Mouse (Mus musculus) ES-E14 (cell line): ENCODE measurements at regions not wholly inside any gene's neighbourhood (a gene's known extent, or its start where the extent isn't known, plus 50 kb on each side); places are given as distances from the start of the nearest gene placed in this dataset.
A peak's percentile ranks its signal among the peaks of the same experiment; 100 is the strongest.
"Not testable (repeated sequence)": the region's sequence is repeated elsewhere in the genome, so short reads cannot be mapped to it uniquely, and the experiment has no call there.

Experiments used
- DNase-seq: peaks from one replicate; pipeline ENCODE4 v3.0.0-alpha.2; 2013; ENCODE audit warnings: low read depth, low spot score
- H3K27ac ChIP-seq: 2 replicates; pipeline ENCODE4 v1.5.1; 2012; ENCODE audit warnings: low read depth, mild to moderate bottlenecking, low read length, moderate library complexity, mixed read lengths; ENCODE audit not compliant: poor library complexity, insufficient read depth, severe bottlenecking
- H3K36me3 ChIP-seq: 2 replicates; pipeline ENCODE4 v1.6.1; 2012; ENCODE audit warnings: mild to moderate bottlenecking, low read length, moderate library complexity, mixed read lengths; ENCODE audit not compliant: control insufficient read depth, poor library complexity, insufficient read depth, severe bottlenecking
- H3K4me1 ChIP-seq, 2 experiments: fragments of 150-350 bp in 1 of 2; sonication (generic) in 1 of 2; 2 replicates each; pipeline ENCODE4 v1.6.1; 2012; ENCODE audit warnings: low read length in 2 of 2, mild to moderate bottlenecking in 1 of 2, mixed read lengths in 1 of 2; ENCODE audit not compliant: control insufficient read depth in 2 of 2, insufficient read depth in 2 of 2, poor library complexity in 1 of 2
- H3K4me3 ChIP-seq, 2 experiments: fragments of 150-350 bp in 1 of 2; sonication (generic) in 1 of 2; 2 replicates each; pipeline ENCODE4 v1.5.1; 2012; ENCODE audit warnings: low read length in 2 of 2, low read depth in 1 of 2, mild to moderate bottlenecking in 1 of 2, mixed read lengths in 1 of 2; ENCODE audit not compliant: insufficient read depth in 1 of 2, poor library complexity in 1 of 2, severe bottlenecking in 1 of 2
- H3K9ac ChIP-seq: 2 replicates; pipeline ENCODE4 v1.6.1; 2012; ENCODE audit warnings: low read depth, mild to moderate bottlenecking, low read length, mixed read lengths; ENCODE audit not compliant: poor library complexity, insufficient read depth, severe bottlenecking
- H3K9me3 ChIP-seq: fragments of 150-350 bp; sonication (generic); 2 replicates; pipeline ENCODE4 v1.6.1; 2012; ENCODE audit warnings: low read depth, mild to moderate bottlenecking, low read length; ENCODE audit not compliant: control insufficient read depth, insufficient read depth
- CHD2 ChIP-seq: IDR thresholded peaks from 2 replicates; pipeline ENCODE4 v1.6.1; 2014; ENCODE audit warnings: mild to moderate bottlenecking, low read depth, low read length, inconsistent platforms
- HCFC1 ChIP-seq: IDR thresholded peaks from 2 replicates; pipeline ENCODE4 v1.6.1; 2012; ENCODE audit warnings: low read length, inconsistent platforms, borderline replicate concordance; ENCODE audit not compliant: insufficient read depth
- MAFK ChIP-seq: IDR thresholded peaks from 2 replicates; pipeline ENCODE4 v1.6.1; 2014; ENCODE audit warnings: mild to moderate bottlenecking, low read depth, low read length, inconsistent platforms; ENCODE audit not compliant: insufficient read depth
- ZC3H11A ChIP-seq: IDR thresholded peaks from 2 replicates; pipeline ENCODE4 v1.6.1; 2012; ENCODE audit warnings: low read depth, mild to moderate bottlenecking, inconsistent platforms, low read length, borderline replicate concordance
- ZNF384 ChIP-seq: IDR thresholded peaks from 2 replicates; pipeline ENCODE4 v1.6.1; 2012; ENCODE audit warnings: low read depth, low read length, inconsistent platforms
- in situ Hi-C, 2 experiments: fragments of 600-800 bp; cut with MboI; formaldehyde crosslinking; loops; one replicate each; pipeline ENCODE4 v1.15.1; 2025; ENCODE audit warnings: low sequenced_read_pairs in 2 of 2, inconsistent platforms in 1 of 2; ENCODE audit not compliant: unreplicated experiment in 2 of 2

GRCm38 (mm10) chr13:58663316-58663715 is 52.6 kb upstream of the Slc28a3 start:
- Histone ChIP-seq H3K4me3 (no peak overlapping the region), H3K4me1 (no peaks in the 10 kb centered on the region), H3K36me3 (no peaks in the 10 kb centered on the region), H3K27ac (no peak overlapping the region), H3K9ac (no peak overlapping the region), H3K9me3 (no peaks in the 10 kb centered on the region)
- DNase-seq: no peak
- TF ChIP-seq ZNF384 (no peak), ZC3H11A (no peak), MAFK (no peak), HCFC1 (no peak), CHD2 (no peak)
- in situ Hi-C loops: no loop called here

GRCm38 (mm10) chr13:58668664-58669063 is 58.0 kb upstream of the Slc28a3 start:
- Histone ChIP-seq H3K27ac (no peak overlapping the region), H3K36me3 (no peaks in the 10 kb centered on the region)

GRCm38 (mm10) chr13:58670206-58670605 is 59.5 kb upstream of the Slc28a3 start:
- DNase-seq: no peak
- no peak overlapping the region for H3K27ac ChIP-seq
- in situ Hi-C loops: no loop called here
- TF ChIP-seq HCFC1 (no peak), ZNF384 (no peak), ZC3H11A (no peak), MAFK (no peak), CHD2 (no peak)
- peaks cover 0 to 9% of the 10 kb centered on the region in 2 experiments; a peak in 1 of 4 replicates for H3K4me1 ChIP-seq
- H3K9me3 ChIP-seq: no peaks in the 10 kb centered on the region
- H3K36me3 ChIP-seq: no peaks in the 10 kb centered on the region
- no peak overlapping the region for H3K4me3 ChIP-seq
- no peak overlapping the region for H3K9ac ChIP-seq

More at GRCm38 (mm10) chr13:58668664-58669063, 58.0 kb upstream of the Slc28a3 start:
- in situ Hi-C loops: no loop called here
- H3K4me1 ChIP-seq: peaks cover 0 to 8% of the 10 kb centered on the region in 2 experiments; a peak in 1 of 4 replicates
- no peaks in the 10 kb centered on the region for H3K9me3 ChIP-seq
- TF ChIP-seq CHD2 (no peak), MAFK (no peak), HCFC1 (no peak), ZNF384 (no peak), ZC3H11A (no peak)
- H3K9ac ChIP-seq: peak overlapping the region; percentile 47; the same call in 1 of the 2 replicates
- H3K4me3 ChIP-seq: peak overlapping the region; percentile 7 to 57; a peak in 2 of 4 replicates
- no peak for DNase-seq

GRCm38 (mm10) chr13:58675611-58676010 is 64.9 kb upstream of the Slc28a3 start:
- H3K36me3 ChIP-seq, in situ Hi-C loops, H3K4me3 ChIP-seq, DNase-seq, H3K9me3 ChIP-seq, H3K4me1 ChIP-seq, H3K27ac ChIP-seq, H3K9ac ChIP-seq: not testable (repeated sequence)

GRCm38 (mm10) chr13:58677521-58677920 is 66.8 kb upstream of the Slc28a3 start:
- TF ChIP-seq MAFK (no peak), ZNF384 (no peak), ZC3H11A (no peak), CHD2 (no peak), HCFC1 (no peak)
- H3K4me1 ChIP-seq: peaks cover 0 to 2% of the 10 kb centered on the region in 2 experiments; a peak in 1 of 4 replicates
- DNase-seq: no peak
- no peak overlapping the region for H3K27ac ChIP-seq
- H3K4me3 ChIP-seq: no peak overlapping the region
- no peaks in the 10 kb centered on the region for H3K36me3 ChIP-seq
- H3K9ac ChIP-seq: no peak overlapping the region
- in situ Hi-C loops: no loop called here
- H3K9me3 ChIP-seq: no peaks in the 10 kb centered on the region
